Mouse (Mus musculus): ENCODE measurements around the gene Ncor2. TPM values are rescaled to one million over a fixed set of nuclear protein-coding genes. Genes with fewer than 3 reads are reported as not detected.

The Ncor2 gene
- total RNA-seq, 2 experiments from 2014 or later = 177 to 208 TPM

- DNase-seq (ENCODE audit: low spot score in 2 of 2) = no peak
Observed at GRCm38 (mm10) chr5:125039377-125040027, 139.5 kb downstream of the Ncor2 start.

GRCm38 (mm10) chr5:125036483-125036882 lies 142.5 kb downstream of the Ncor2 start:
- DNase-seq (ENCODE audit: low spot score in 2 of 2) = no peak

DNA sequence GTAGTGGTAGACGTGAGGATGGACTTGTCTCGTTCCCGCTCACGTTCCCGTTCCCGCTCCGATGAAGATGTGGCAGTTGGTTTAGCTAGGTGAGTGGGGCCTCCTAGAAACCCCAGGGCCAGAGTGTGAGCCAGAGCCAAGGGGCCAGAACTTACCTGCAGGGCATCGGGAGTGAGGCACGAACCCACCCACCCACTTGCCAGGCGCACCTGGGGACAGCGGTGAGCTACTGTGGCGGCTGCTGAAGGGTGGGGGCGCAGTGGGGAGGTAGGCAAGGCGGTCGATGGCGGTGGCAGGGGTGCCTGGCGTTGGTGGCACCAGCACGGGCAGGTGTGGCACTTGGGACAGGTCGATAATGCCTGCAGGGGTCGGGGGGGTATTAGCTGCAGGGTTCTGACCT lies 150.1 kb downstream of the Ncor2 start:
- no peak for DNase-seq (ENCODE audit: low spot score in 2 of 2)

- peak; percentile 39 to 47 for DNase-seq (ENCODE audit: low spot score in 2 of 2)
Observed at GRCm38 (mm10) chr5:125028371-125028770, 150.6 kb downstream of the Ncor2 start.

- DNase-seq (ENCODE audit: low spot score in 2 of 2) = peak in 1 of 2 experiments; percentile 48
Observed at GRCm38 (mm10) chr5:125024002-125024401, 155.0 kb downstream of the Ncor2 start.

DNA sequence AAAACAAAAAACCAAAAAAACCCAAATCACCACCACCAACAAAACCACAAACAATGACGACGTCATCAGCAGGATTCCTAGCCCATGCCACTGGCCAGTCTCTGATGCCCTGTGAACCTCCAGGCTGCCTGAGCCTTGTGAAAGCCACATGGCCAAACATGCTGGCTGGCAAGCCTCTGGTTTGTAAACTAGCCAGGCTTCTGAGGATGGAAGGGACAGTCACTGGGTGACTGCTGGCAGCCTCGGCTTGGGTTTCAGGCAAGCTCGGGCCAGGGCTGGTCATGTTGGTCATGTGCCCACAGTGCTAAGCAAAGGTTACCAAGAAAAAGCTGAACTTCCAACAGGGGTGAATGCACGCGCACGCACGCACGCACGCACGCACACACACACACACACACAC lies 157.7 kb downstream of the Ncor2 start:
- no peak for DNase-seq (ENCODE audit: low spot score in 2 of 2)

GRCm38 (mm10) chr5:125019099-125019498 lies 159.9 kb downstream of the Ncor2 start:
- no peak for DNase-seq (ENCODE audit: low spot score in 2 of 2)

- DNase-seq (ENCODE audit: low spot score in 2 of 2) = no peak
Observed at GRCm38 (mm10) chr5:125017332-125017731, 161.7 kb downstream of the Ncor2 start.

GRCm38 (mm10) chr5:125016421-125017242 lies 162.4 kb downstream of the Ncor2 start:
- DNase-seq (ENCODE audit: low spot score in 2 of 2) = no peak

DNA sequence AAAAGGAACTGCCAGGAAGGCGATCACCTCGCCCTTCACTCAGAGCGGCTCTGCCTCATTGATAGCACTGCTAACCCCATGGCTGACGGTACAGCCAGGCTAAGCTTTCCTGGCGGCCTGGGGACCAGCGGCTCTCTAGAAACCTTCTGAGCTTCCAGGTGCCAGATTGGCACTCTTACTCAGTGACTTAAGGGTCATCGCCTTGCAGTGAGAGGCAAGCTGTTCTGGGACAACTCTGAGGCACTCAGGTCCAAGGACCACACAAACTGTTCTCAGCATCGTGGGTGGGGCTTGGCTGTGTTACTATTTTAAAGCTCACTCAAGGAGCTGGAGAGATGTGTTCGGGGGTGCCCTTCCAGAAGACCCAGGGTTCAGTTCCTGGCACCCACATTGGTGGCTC lies 163.4 kb downstream of the Ncor2 start:
- no peak for DNase-seq (ENCODE audit: low spot score in 2 of 2)

GRCm38 (mm10) chr5:125015066-125015465 lies 164.0 kb downstream of the Ncor2 start:
- DNase-seq (ENCODE audit: low spot score in 2 of 2) = no peak

GRCm38 (mm10) chr5:125014497-125014896 lies 164.5 kb downstream of the Ncor2 start:
- peak; percentile 63 to 83 for DNase-seq (ENCODE audit: low spot score in 2 of 2)

- no peak for DNase-seq (ENCODE audit: low spot score in 2 of 2)
Observed at GRCm38 (mm10) chr5:125011628-125012027, 167.4 kb downstream of the Ncor2 start.

GRCm38 (mm10) chr5:125011166-125011565 lies 167.9 kb downstream of the Ncor2 start:
- DNase-seq (ENCODE audit: low spot score in 2 of 2) = no peak

DNA sequence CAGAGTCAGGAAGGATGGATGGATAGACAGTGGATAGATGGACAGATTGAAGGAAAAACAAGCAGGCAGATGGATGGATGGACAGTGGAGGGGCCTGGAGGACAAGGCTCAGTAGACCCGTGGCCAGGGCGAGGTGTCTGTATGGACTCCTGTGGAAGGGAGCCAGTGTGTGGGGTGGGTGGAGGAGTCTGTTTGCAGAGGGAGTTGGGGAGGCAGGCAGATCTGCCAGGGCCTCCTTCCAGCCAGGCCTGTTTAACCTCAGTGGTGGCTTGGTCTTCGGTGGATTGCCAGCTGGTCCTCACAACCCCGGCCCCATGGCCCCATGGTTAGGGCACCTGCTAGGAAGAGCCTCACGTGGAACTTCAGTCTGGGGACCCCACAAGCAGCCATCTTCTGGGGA lies 172.1 kb downstream of the Ncor2 start:
- DNase-seq (ENCODE audit: low spot score in 2 of 2) = no peak

GRCm38 (mm10) chr5:125005871-125006652 lies 173.0 kb downstream of the Ncor2 start:
- DNase-seq (ENCODE audit: low spot score in 2 of 2) = no peak

DNA sequence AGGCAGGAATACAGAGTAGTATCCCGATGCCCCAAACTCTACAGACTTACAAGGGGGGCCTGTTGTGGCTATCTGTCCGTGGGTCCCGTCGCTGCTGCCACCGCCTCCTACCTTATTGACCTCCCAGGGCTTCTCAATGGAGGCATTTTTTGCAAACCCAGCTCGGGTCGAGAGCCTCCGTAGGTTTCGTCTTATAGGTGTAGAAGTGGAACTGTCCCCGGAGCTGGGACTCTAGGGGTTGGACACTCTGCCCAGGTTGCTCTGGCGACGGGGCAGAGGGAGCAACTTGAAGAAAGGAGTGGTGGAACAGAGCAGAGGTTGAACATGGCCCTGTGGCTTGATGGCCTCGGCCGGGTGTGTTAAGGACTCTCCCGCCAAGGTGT lies 175.2 kb downstream of the Ncor2 start:
- no peak for DNase-seq (ENCODE audit: low spot score in 2 of 2)

GRCm38 (mm10) chr5:125002969-125003872 lies 175.8 kb downstream of the Ncor2 start, which contains the start of gene Rflna:
Gene Rflna (plus strand): TSS chr5:125003221.
- no peak for DNase-seq (ENCODE audit: low spot score in 2 of 2)

DNA sequence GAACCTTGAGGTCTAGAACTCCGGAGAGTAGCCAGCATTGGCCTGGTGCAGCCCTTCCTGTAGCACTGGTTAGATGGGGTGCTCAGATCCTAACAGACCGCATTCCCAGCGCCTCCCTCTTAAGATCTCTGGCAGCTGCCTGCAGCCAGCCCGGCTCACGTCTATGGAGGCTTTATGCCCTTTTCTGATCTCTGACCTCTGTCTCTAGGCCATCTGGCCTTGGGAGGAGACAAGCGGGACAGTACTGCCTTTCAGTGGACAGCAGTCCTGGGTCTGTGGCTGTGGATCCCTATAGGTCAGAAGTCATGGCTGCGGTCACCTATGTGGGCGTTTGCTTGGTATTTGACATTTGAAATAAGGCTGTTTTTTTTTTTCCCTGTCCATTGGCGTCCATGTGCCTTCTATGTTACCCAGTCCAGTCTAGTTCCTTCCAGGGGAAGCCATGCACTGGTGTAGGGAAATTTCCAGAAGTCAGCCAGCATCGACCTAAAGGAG lies 178.2 kb downstream of the Ncor2 start:
- DNase-seq (ENCODE audit: low spot score in 2 of 2) = no peak

DNA sequence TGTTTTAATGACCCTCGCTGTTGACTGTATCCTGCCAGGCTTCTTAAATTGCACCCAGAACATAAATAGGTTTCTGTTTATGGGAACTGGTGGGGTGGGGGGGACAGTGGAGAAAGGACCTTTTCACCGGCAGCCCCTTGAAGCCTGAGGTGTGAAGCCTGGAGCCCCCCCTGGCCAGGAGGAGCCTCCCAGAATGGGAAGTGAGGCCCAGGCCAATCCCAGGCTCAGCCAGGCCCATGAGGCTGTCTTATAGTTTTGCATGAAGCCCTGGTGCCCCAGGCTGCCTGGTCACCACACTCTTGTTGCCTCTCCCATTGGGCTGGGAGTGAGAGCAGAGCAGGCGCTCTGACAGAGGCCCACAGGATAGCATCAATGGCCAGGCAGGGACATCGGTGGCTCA lies 181.1 kb downstream of the Ncor2 start:
- no peak for DNase-seq (ENCODE audit: low spot score in 2 of 2)

DNA sequence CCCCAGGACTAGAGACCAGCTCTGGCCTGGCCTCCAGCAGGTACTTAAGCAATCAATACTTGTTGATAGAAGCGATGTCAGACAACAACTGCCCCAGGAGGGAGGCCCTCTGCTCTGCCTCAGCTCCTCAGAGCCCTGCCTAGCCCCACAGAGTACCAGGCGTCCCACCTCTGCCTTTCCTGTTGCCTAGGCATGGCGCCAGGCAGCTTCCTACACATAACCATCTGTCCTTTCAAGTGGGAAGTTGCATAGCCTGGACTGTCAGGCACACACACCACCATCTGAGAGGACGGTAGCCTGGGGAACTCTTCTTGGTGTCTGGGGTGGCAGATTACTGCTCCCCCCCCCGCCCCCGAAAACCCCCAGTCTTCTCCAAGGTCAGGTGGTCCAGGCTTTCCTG lies 182.2 kb downstream of the Ncor2 start:
- peak; percentile 76 to 87 for DNase-seq (ENCODE audit: low spot score in 2 of 2)

Measured in left cerebral cortex, adult 18-20 months (tissue).